Mouse (Mus musculus) lung, adult 2 months (tissue): ENCODE results near the gene Tmem102.
A peak's percentile ranks its signal among the peaks of the same experiment; 100 is the strongest.

Source experiments
- CTCF ChIP-seq: fragments of 200-500 bp; IDR thresholded peaks from 2 replicates; pipeline ENCODE4 v1.5.1; 2011; ENCODE audit warnings: mild to moderate bottlenecking, low read length, control low read depth; ENCODE audit not compliant: insufficient read depth
- POLR2A ChIP-seq: fragments of 200-500 bp; IDR thresholded peaks from 2 replicates; pipeline ENCODE4 v1.6.1; 2011; ENCODE audit warnings: low read depth, mild to moderate bottlenecking, control low read depth, low read length, borderline replicate concordance; ENCODE audit errors: extremely low read depth

GRCm38 (mm10) chr11:69765221-69766125, 40.0 kb downstream of the Tmem102 start, which contains the start of gene Zbtb4:
- TF ChIP-seq CTCF (no peak), POLR2A (peak; percentile 70; the same call in 1 of the 2 replicates)
